Mouse (Mus musculus): Measurements from ENCODE around the gene Mdfi.

Mdfi gene

DNA sequence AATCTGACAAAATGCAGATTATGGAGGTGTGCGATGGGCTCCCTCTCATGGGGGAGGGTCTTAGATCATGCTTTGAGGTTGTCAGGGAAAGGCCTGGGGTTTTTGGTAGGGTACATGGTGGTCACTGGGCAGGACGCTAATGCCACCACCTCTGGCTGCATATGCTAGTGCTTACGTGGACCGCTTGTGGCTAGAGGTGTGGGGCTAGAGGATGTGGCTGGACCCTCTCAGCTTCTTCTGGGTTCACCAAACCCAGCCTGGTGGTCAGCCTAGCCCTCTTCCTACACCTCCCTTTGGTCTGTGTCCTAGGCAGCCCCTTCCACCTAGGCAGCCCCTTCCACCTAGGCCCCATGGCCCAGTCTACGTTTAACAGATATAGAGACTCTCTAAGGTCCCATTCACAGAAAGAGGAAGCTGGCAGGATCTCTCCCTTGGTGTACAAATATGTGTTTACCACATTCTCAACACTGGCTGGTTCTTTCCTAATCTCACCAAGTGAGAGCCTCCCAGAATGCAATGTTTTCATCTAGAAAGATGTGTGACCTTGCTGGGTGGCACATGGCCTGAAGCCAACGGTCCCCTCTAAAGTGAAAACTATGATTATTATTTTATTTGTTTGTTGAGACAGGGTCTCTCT is 68.0 kb downstream of the Mdfi start:
- DNase-seq (ENCODE audit: low read depth, low spot score), result no peak

DNA sequence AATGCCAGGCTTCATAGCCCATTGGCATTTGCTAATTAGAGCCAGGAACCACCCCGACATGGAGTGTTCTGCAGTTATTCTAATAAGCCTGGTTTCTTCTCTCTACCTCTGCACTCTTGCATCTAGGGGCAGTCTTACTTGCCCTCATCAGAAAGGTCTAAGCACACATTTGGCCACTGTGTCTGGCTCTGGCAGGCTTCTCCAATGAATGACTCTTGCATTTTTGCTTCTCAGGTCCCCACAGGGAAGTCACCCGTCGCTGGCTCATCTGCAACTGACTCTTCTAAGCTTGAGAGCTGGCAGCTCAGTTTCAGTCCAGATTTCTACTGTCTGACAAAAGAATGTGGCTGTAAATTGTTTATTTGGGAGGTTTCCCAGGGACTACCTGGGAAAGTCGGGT is 68.5 kb downstream of the Mdfi start:
- no peak for DNase-seq (ENCODE audit: low read depth, low spot score)
